Mouse (Mus musculus) left cerebral cortex, postnatal 36 days (tissue): ENCODE results near the gene Ms4a3. TPM values are rescaled to one million over a fixed set of nuclear protein-coding genes. Genes with fewer than 3 reads are reported as not detected.

Experiments
- DNase-seq, 2 experiments: peaks; one replicate each; pipeline ENCODE4 v3.0.0; 2021 to 2022; ENCODE audit warnings: low spot score in 2 of 2, mixed read lengths in 1 of 2
- intact Hi-C: fragments of 180-260 bp; cut with DNase I; formaldehyde crosslinking; loops from one replicate; pipeline ENCODE4 v1.15.1; 2025
- total RNA-seq, 2 experiments: library from RNA; stranded (reverse); gene quantifications; 2 replicates each; pipeline ENCODE4 v1.2.3; 2021

The Ms4a3 gene
- total RNA-seq = not detected

GRCm38 (mm10) chr19:11640732-11641131 lies at the start of gene Ms4a3:
Ms4a3 (minus strand) TSS chr19:11640851.
- DNase-seq = no peak
- intact Hi-C loops = no loop called here

- no peak for DNase-seq
- intact Hi-C loops = no loop called here
Measured at GRCm38 (mm10) chr19:11661562-11661961, 20.9 kb upstream of the Ms4a3 start.

GRCm38 (mm10) chr19:11660459-11660858 lies 19.8 kb upstream of the Ms4a3 start, which contains the start of gene Oosp2:
Oosp2 (minus strand) TSS chr19:11660559.
- no peak for DNase-seq
- intact Hi-C loops = no loop called here

- intact Hi-C loops = no loop called here
Measured at GRCm38 (mm10) chr19:11659142-11659541, 18.5 kb upstream of the Ms4a3 start.

GRCm38 (mm10) chr19:11649564-11649963 lies 8.9 kb upstream of the Ms4a3 start:
- intact Hi-C loops = no loop called here
- no peak for DNase-seq

More at GRCm38 (mm10) chr19:11659142-11659541, 18.5 kb upstream of the Ms4a3 start:
- DNase-seq = no peak

- no peak for DNase-seq
- intact Hi-C loops = no loop called here
Measured at GRCm38 (mm10) chr19:11646166-11646565, 5.5 kb upstream of the Ms4a3 start.

GRCm38 (mm10) chr19:11639038-11639437 lies 1.6 kb downstream of the Ms4a3 start:
- no peak for DNase-seq
- intact Hi-C loops = no loop called here

GRCm38 (mm10) chr19:11635572-11635971 lies 5.1 kb downstream of the Ms4a3 start:
- DNase-seq = no peak
- intact Hi-C loops = no loop called here

- intact Hi-C loops = no loop called here
- no peak for DNase-seq
Measured at GRCm38 (mm10) chr19:11634330-11634729, 6.3 kb downstream of the Ms4a3 start.

- DNase-seq = no peak
- intact Hi-C loops = no loop called here
Measured at GRCm38 (mm10) chr19:11633732-11634131, 6.9 kb downstream of the Ms4a3 start.

GRCm38 (mm10) chr19:11625231-11625630 lies 15.4 kb downstream of the Ms4a3 start:
- DNase-seq = no peak
- intact Hi-C loops = no loop called here

GRCm38 (mm10) chr19:11624800-11625199 lies 15.9 kb downstream of the Ms4a3 start:
- intact Hi-C loops = no loop called here
- no peak for DNase-seq

GRCm38 (mm10) chr19:11623551-11623950 lies 17.1 kb downstream of the Ms4a3 start, which contains the start of gene Ms4a2:
Ms4a2 (minus strand) TSS chr19:11623719.
- no peak for DNase-seq
- intact Hi-C loops = no loop called here

GRCm38 (mm10) chr19:11617983-11618382 lies 22.7 kb downstream of the Ms4a3 start:
- intact Hi-C loops = no loop called here
- DNase-seq = no peak

- intact Hi-C loops = no loop called here
- no peak for DNase-seq
Measured at GRCm38 (mm10) chr19:11614805-11615204, 25.8 kb downstream of the Ms4a3 start.

GRCm38 (mm10) chr19:11613776-11614443 lies 26.7 kb downstream of the Ms4a3 start:
- intact Hi-C loops = loop anchor here (2.0 kb wide), 1 partner anchor 153 kb away; no protein-coding TSS in a partner anchor
- no peak for DNase-seq

- no peak for DNase-seq
- intact Hi-C loops = loop anchor here (2.0 kb wide), 1 partner anchor 154 kb away; no protein-coding TSS in a partner anchor
Measured at GRCm38 (mm10) chr19:11613084-11613483, 27.6 kb downstream of the Ms4a3 start.

- no peak for DNase-seq
- intact Hi-C loops = loop anchor here (2.0 kb wide), 1 partner anchor 155 kb away; no protein-coding TSS in a partner anchor
Measured at GRCm38 (mm10) chr19:11612293-11612692, 28.4 kb downstream of the Ms4a3 start.

- intact Hi-C loops = no loop called here
- peak in 1 of 2 experiments; percentile 15 for DNase-seq
Measured at GRCm38 (mm10) chr19:11611541-11611945, 29.1 kb downstream of the Ms4a3 start.

GRCm38 (mm10) chr19:11608172-11608571 lies 32.5 kb downstream of the Ms4a3 start:
- no peak for DNase-seq
- intact Hi-C loops = no loop called here

- no peak for DNase-seq
Measured at GRCm38 (mm10) chr19:11604603-11605002, 36.0 kb downstream of the Ms4a3 start, which contains the start of gene Ms4a6d. Ms4a6d (minus strand) TSS chr19:11604849.

More at GRCm38 (mm10) chr19:11604603-11605002, 36.0 kb downstream of the Ms4a3 start, which contains the start of gene Ms4a6d:
- intact Hi-C loops = loop anchor here (5.0 kb wide), 1 partner anchor 252 kb away; no protein-coding TSS in a partner anchor
